Mouse (Mus musculus) embryonic facial prominence, embryonic 15.5 days (tissue): ENCODE data around the gene Cadm1. TPM values are rescaled to one million over a fixed set of nuclear protein-coding genes. Genes with fewer than 3 reads are reported as not detected.

Experiments used
- ATAC-seq: fragments of 200-750 bp; cut with Nextera tagmentation; 2 replicates; pipeline ENCODE4 v1.8.0; 2017; ENCODE audit warnings: low read depth, moderate TSS enrichment; ENCODE audit not compliant: insufficient number of reproducible peaks, low FRiP score, low TSS enrichment
- H3K27ac ChIP-seq: fragments of 300-500 bp; sonication (generic); replicated peaks from 2 replicates; pipeline ENCODE4 v1.5.1; 2015; ENCODE audit warnings: mild to moderate bottlenecking, inconsistent platforms
- H3K27me3 ChIP-seq: fragments of 300-500 bp; sonication (generic); 2 replicates; pipeline ENCODE4 v1.6.1; 2015; ENCODE audit warnings: inconsistent platforms
- H3K36me3 ChIP-seq: fragments of 300-500 bp; sonication (generic); 2 replicates; pipeline ENCODE4 v1.6.1; 2015; ENCODE audit warnings: mild to moderate bottlenecking, inconsistent platforms
- H3K4me1 ChIP-seq: fragments of 300-500 bp; sonication (generic); 2 replicates; pipeline ENCODE4 v1.6.1; 2015; ENCODE audit warnings: inconsistent platforms
- H3K4me2 ChIP-seq: fragments of 300-500 bp; sonication (generic); replicated peaks from 2 replicates; pipeline ENCODE4 v1.6.1; 2015; ENCODE audit warnings: mild to moderate bottlenecking, inconsistent platforms
- H3K4me3 ChIP-seq: fragments of 300-500 bp; sonication (generic); replicated peaks from 2 replicates; pipeline ENCODE4 v1.5.1; 2015; ENCODE audit warnings: mild to moderate bottlenecking, inconsistent platforms
- H3K9ac ChIP-seq: fragments of 300-500 bp; sonication (generic); 2 replicates; pipeline ENCODE4 v1.6.1; 2015; ENCODE audit warnings: inconsistent platforms
- H3K9me3 ChIP-seq: fragments of 300-500 bp; sonication (generic); replicated peaks from 2 replicates; pipeline ENCODE4 v1.6.1; 2016; ENCODE audit warnings: inconsistent platforms
- WGBS: fragments of 180-500 bp; shearing (Covaris S2); methylation state at CpG from one replicate; pipeline ENCODE4 v1.1.7; 2015; 5-methylcytosine and 5-hydroxymethylcytosine counted together
- polyA plus RNA-seq: library from polyadenylated mRNA; unstranded; fragments of >200 nt; fragmentation: Nextera tagmentation; extraction: Ambion mirVana; gene quantifications from 2 replicates; pipeline ENCODE4 v1.2.1, GENCODE M21; 2015

Gene Cadm1
- 57.0 and 65.2 TPM in 2 replicates for polyA plus RNA-seq

GRCm38 (mm10) chr9:47529602-47530450, at the start of gene Cadm1:
Gene Cadm1, plus strand, starts transcription at chr9:47530173.
- Histone ChIP-seq H3K27ac (peak within 1 kb of the TSS; percentile 77), H3K9me3 (no peaks in the 10 kb centered on the region), H3K4me3 (peak within 1 kb of the TSS; percentile 72), H3K27me3 (peaks cover 20% of the 10 kb centered on the region; the same call in 1 of the 2 replicates), H3K9ac (peak within 1 kb of the TSS; percentile 57), H3K36me3 (no peaks in the 10 kb centered on the region), H3K4me2 (peak within 1 kb of the TSS; percentile 94), H3K4me1 (peaks cover 34% of the 10 kb centered on the region)
- peak; percentile 96 for ATAC-seq
- WGBS, result under 1% methylated on average over 72 of the region's 72 CpGs

GRCm38 (mm10) chr9:47484506-47484905, 45.5 kb upstream of the Cadm1 start:
- WGBS, result 79% methylated on average over 5 of the region's 5 CpGs
- Histone ChIP-seq H3K4me1 (no peaks in the 10 kb centered on the region), H3K4me3 (no peak overlapping the region), H3K27me3 (no peaks in the 10 kb centered on the region), H3K4me2 (no peak overlapping the region), H3K9me3 (no peaks in the 10 kb centered on the region), H3K27ac (no peak overlapping the region), H3K36me3 (no peaks in the 10 kb centered on the region), H3K9ac (no peak overlapping the region)
- ATAC-seq, result no peak

- H3K9ac ChIP-seq, result no peak overlapping the region
- H3K36me3 ChIP-seq, result no peaks in the 10 kb centered on the region
- no peak overlapping the region for H3K4me3 ChIP-seq
- H3K9me3 ChIP-seq, result no peaks in the 10 kb centered on the region
- no peaks in the 10 kb centered on the region for H3K4me1 ChIP-seq
- no peak overlapping the region for H3K4me2 ChIP-seq
- no peak for ATAC-seq
- 71% methylated on average over 4 of the region's 4 CpGs for WGBS
- no peak overlapping the region for H3K27ac ChIP-seq
- no peaks in the 10 kb centered on the region for H3K27me3 ChIP-seq
Observed at GRCm38 (mm10) chr9:47485186-47485585, 44.8 kb upstream of the Cadm1 start.

GRCm38 (mm10) chr9:47499761-47500160, 30.2 kb upstream of the Cadm1 start:
- Histone ChIP-seq H3K4me1 (no peaks in the 10 kb centered on the region), H3K36me3 (no peaks in the 10 kb centered on the region), H3K9ac (no peak overlapping the region), H3K4me2 (no peak overlapping the region), H3K4me3 (no peak overlapping the region), H3K9me3 (no peaks in the 10 kb centered on the region), H3K27me3 (no peaks in the 10 kb centered on the region), H3K27ac (no peak overlapping the region)
- whole genome bisulfite sequencing, result 36% methylated on average over 3 of the region's 3 CpGs
- no peak for ATAC-seq

- no peaks in the 10 kb centered on the region for H3K36me3 ChIP-seq
- no peak for ATAC-seq
- 75% methylated on average over 13 of the region's 13 CpGs for WGBS
Observed at GRCm38 (mm10) chr9:47505956-47506355, 24.0 kb upstream of the Cadm1 start.

GRCm38 (mm10) chr9:47506876-47507275, 23.1 kb upstream of the Cadm1 start:
- Histone ChIP-seq H3K4me1 (no peaks in the 10 kb centered on the region), H3K4me3 (no peak overlapping the region), H3K4me2 (no peak overlapping the region), H3K9me3 (no peaks in the 10 kb centered on the region), H3K9ac (no peak overlapping the region), H3K27ac (no peak overlapping the region), H3K27me3 (no peaks in the 10 kb centered on the region), H3K36me3 (no peaks in the 10 kb centered on the region)
- ATAC-seq, result no peak
- 85% methylated on average over 17 of the region's 17 CpGs for WGBS

More at GRCm38 (mm10) chr9:47505956-47506355, 24.0 kb upstream of the Cadm1 start:
- Histone ChIP-seq H3K27me3 (no peaks in the 10 kb centered on the region), H3K4me1 (no peaks in the 10 kb centered on the region), H3K4me3 (no peak overlapping the region), H3K27ac (no peak overlapping the region), H3K9me3 (no peaks in the 10 kb centered on the region), H3K4me2 (no peak overlapping the region), H3K9ac (no peak overlapping the region)

- no peaks in the 10 kb centered on the region for H3K27me3 ChIP-seq
- H3K4me1 ChIP-seq, result no peaks in the 10 kb centered on the region
- 53% methylated on average over 3 of the region's 3 CpGs for WGBS
- no peaks in the 10 kb centered on the region for H3K9me3 ChIP-seq
- no peak overlapping the region for H3K4me3 ChIP-seq
- no peak overlapping the region for H3K27ac ChIP-seq
- no peaks in the 10 kb centered on the region for H3K36me3 ChIP-seq
- ATAC-seq, result no peak
- no peak overlapping the region for H3K4me2 ChIP-seq
- no peak overlapping the region for H3K9ac ChIP-seq
Observed at GRCm38 (mm10) chr9:47508109-47508508, 21.9 kb upstream of the Cadm1 start.

GRCm38 (mm10) chr9:47512521-47512920, 17.5 kb upstream of the Cadm1 start:
- Histone ChIP-seq H3K27me3 (no peaks in the 10 kb centered on the region), H3K9ac (no peak overlapping the region), H3K4me1 (no peaks in the 10 kb centered on the region), H3K27ac (no peak overlapping the region), H3K4me3 (no peak overlapping the region), H3K9me3 (no peaks in the 10 kb centered on the region), H3K36me3 (no peaks in the 10 kb centered on the region), H3K4me2 (no peak overlapping the region)
- no peak for ATAC-seq
- 84% methylated on average over 3 of the region's 3 CpGs for WGBS

GRCm38 (mm10) chr9:47514318-47514717, 15.7 kb upstream of the Cadm1 start:
- Histone ChIP-seq H3K9me3 (no peaks in the 10 kb centered on the region), H3K4me3 (no peak overlapping the region), H3K4me2 (no peak overlapping the region), H3K4me1 (no peaks in the 10 kb centered on the region), H3K36me3 (no peaks in the 10 kb centered on the region), H3K9ac (no peak overlapping the region), H3K27me3 (no peaks in the 10 kb centered on the region), H3K27ac (no peak overlapping the region)
- 20% methylated on average over 8 of the region's 8 CpGs for WGBS
- no peak for ATAC-seq

GRCm38 (mm10) chr9:47516238-47516637, 13.7 kb upstream of the Cadm1 start:
- H3K9me3 ChIP-seq, result no peaks in the 10 kb centered on the region
- no peak overlapping the region for H3K4me2 ChIP-seq
- ATAC-seq, result no peak
- no peak overlapping the region for H3K27ac ChIP-seq
- H3K27me3 ChIP-seq, result no peaks in the 10 kb centered on the region
- no peaks in the 10 kb centered on the region for H3K36me3 ChIP-seq
- 34% methylated on average over 4 of the region's 4 CpGs for WGBS
- no peak overlapping the region for H3K4me3 ChIP-seq
- no peak overlapping the region for H3K9ac ChIP-seq
- no peaks in the 10 kb centered on the region for H3K4me1 ChIP-seq

- ATAC-seq, result no peak
- Histone ChIP-seq H3K36me3 (no peaks in the 10 kb centered on the region), H3K4me2 (no peak overlapping the region), H3K9ac (no peak overlapping the region), H3K27ac (no peak overlapping the region), H3K27me3 (peaks cover 11% of the 10 kb centered on the region; the same call in 1 of the 2 replicates), H3K4me3 (no peak overlapping the region), H3K9me3 (no peaks in the 10 kb centered on the region), H3K4me1 (peaks cover 20% of the 10 kb centered on the region)
- 87% methylated on average over 9 of the region's 9 CpGs for WGBS
Observed at GRCm38 (mm10) chr9:47527290-47527689, 2.7 kb upstream of the Cadm1 start.

GRCm38 (mm10) chr9:47527741-47528140, 2.2 kb upstream of the Cadm1 start:
- H3K36me3 ChIP-seq, result no peaks in the 10 kb centered on the region
- no peak overlapping the region for H3K4me2 ChIP-seq
- no peak for ATAC-seq
- 70% methylated on average over 5 of the region's 5 CpGs for WGBS
- no peak overlapping the region for H3K4me3 ChIP-seq
- peaks cover 24% of the 10 kb centered on the region for H3K4me1 ChIP-seq
- no peak overlapping the region for H3K27ac ChIP-seq
- H3K9ac ChIP-seq, result no peak overlapping the region
- H3K27me3 ChIP-seq, result peaks cover 13% of the 10 kb centered on the region; the same call in 1 of the 2 replicates
- no peaks in the 10 kb centered on the region for H3K9me3 ChIP-seq
